Mouse (Mus musculus): ENCODE data around the gene Adam17. TPM values are rescaled to one million over a fixed set of nuclear protein-coding genes. Genes with fewer than 3 reads are reported as not detected.

Gene Adam17
- total RNA-seq, 4 experiments from 2014 or later = 12.7 to 21.5 (median 17.9) TPM

Other genes with a start within 250 kb of the Adam17 start
- 10 to 100 TPM; 16.9 to 18.3 (median 17.5) TPM for gene Cpsf3, start 88.2 kb downstream of the Adam17 start, total RNA-seq (2022)
- gene Itgb1bp1, start 87.3 kb downstream of the Adam17 start, total RNA-seq (2022) = 10 to 100 TPM; 40.3 to 53.1 (median 47.7) TPM
- gene Iah1, start 57.2 kb downstream of the Adam17 start, total RNA-seq (2022) = 1 to 10 TPM; 2.7 to 5.0 (median 3.7) TPM
- gene Ywhaq, start 44.0 kb upstream of the Adam17 start, total RNA-seq (2022) = 10 to 100 TPM; 12.4 to 19.9 (median 19.0) TPM